Mouse (Mus musculus): Measurements from ENCODE around the gene 1700056E22Rik. TPM values are rescaled to one million over a fixed set of nuclear protein-coding genes. Genes with fewer than 3 reads are reported as not detected.

The 1700056E22Rik gene
- total RNA-seq, 4 experiments from 2014 or later, result 0.37 to 0.39 TPM; not detected in 2

- no peak for DNase-seq (ENCODE audit: low spot score in 2 of 2)
Measured at GRCm38 (mm10) chr1:184051824-184052223, 17.7 kb upstream of the 1700056E22Rik start.

DNA sequence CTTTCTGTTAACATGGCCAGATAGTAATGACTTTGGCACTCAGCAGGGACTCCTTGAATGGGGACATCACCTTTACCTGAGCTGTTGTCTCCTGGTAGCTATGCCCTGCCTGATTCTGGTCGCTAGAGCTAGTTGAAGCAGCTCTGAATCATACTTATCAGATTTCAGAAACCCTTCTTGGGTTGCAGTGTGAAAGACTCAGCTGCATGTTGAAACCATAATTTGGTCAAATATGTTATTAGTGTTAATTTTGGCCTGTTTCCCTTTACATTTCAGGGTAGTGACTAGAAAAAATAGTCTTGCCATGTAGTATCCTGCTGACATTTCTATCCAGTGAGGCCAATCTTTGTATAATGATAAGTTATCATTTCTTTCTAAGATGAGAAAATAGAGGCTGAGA is 17.2 kb upstream of the 1700056E22Rik start:
- DNase-seq (ENCODE audit: low spot score in 2 of 2), result no peak

GRCm38 (mm10) chr1:184048675-184049418 is 14.7 kb upstream of the 1700056E22Rik start:
- no peak for DNase-seq (ENCODE audit: low spot score in 2 of 2)

DNA sequence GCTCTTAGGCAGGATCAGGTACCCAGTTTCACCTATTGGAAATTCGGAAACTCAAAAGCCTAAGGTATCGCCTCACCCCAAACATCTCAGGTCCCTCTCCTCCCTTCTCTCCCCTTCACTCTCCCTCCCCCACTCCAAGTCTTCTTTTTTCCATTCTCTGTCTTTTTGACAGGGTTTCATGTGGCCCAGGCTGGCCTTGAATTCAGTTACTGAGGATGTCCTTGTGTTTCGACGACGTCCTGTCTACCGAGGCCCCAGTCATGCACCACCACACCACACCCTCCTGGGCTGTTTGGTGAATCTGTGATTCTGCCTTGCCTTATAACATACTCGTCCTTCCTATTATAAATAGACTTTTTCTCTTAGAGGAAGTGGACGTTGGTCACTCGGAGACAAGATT is 13.7 kb upstream of the 1700056E22Rik start:
- no peak for DNase-seq (ENCODE audit: low spot score in 2 of 2)

DNA sequence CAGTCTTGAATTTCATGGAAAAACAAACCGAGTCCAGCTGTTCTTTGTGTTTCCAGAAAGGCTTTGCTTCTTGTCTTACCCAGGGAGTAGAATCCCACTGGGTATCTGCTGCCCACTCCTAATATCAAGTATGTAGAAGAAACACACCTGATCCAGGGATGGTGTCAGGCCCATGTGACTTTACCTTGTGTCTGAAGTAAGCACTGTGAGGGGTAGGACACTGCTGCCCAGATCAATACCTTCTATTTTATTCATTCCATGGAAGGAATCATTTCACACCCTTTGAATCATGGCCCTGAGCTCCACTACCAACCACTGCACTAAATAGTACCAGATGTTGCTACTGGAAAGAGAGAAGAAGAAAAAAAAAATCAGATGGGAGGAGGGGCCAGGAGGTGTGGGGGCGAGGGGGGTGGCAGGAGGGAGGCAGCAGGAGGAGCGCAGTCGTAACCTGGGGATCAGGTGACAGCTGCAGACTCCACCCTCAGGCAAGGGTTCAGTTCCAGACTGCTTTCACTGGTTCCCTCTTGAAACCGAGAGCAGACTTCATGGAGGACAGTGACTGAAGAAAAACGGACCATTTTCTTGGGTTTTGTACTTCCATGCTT is 12.1 kb upstream of the 1700056E22Rik start:
- no peak for DNase-seq (ENCODE audit: low spot score in 2 of 2)

DNA sequence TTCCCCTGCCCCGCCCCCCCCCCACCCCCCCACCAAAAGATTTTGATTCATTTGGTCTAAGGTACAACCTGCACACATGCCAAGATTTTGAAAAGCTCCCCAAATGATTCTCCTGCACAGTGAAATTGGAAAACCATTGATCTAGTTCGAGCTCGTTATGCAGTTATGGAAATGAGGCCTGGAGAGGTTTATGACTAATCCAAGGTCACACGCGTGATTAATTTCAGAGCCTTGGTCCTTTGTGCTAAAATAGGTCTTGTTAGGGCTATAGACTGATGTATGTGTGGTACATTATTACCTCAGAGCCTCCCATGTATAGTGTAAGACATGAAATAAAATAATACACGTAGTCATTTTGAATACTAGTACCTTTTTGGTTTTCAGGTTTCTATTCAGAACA is 9.3 kb upstream of the 1700056E22Rik start:
- no peak for DNase-seq (ENCODE audit: low spot score in 2 of 2)

DNA sequence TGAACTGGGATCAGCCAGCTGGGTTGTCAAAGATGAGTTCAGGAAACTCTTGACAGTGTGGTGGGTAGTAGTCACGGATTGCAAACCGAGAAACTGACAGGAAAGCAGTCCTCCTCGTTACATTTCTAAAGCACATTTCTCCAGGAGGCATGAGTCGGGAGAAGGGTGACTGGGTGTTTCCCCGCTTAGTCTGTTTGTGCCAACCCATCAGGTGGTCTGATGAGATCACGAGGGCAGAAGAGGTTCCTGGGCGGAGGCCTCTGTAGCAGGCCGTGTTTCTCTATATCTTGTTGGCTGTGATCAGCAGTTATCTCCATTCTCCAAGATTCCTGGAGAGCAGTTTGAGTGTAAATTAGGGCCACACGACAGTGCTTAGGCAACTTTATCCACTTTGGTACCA is 8.6 kb upstream of the 1700056E22Rik start:
- no peak for DNase-seq (ENCODE audit: low spot score in 2 of 2)

DNA sequence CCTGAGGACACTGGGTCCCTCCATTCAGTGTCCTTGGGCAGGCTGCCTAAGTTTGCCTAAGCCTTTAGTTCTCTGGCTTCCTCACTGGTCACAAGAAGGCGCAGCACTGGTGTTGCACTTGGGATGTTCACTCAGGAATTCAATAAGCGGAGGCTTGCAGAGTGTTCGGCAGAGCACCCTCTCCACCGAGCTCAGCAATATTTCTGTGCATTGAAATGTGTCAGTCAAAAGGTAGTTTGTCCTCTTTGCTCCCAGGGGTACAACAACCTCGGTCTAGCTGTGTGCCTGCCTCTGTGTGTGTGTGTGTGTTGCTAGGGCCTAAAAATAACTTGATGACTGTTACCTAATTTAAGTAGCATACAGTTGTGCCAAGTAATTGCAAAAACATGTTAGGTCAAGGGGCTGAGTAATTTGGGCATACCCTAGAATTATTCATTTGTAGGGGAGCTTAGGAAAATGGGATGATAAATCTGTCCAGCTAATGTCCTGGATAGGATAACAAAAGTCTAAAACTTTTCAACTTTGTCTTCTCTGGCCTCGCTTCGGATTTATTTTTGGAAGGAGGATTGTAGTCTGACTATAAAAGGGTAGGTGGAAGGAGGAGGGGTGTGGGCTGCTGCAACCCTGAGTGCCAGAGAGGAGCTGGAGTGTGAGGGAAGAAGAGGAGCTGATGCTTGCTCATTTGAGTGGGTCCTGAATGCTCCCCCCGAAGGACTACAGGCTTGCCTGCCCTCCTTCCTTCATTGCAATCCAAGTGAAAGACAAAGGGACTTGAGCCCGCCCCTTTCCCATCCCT is 7.9 kb upstream of the 1700056E22Rik start:
- DNase-seq (ENCODE audit: low spot score in 2 of 2), result no peak

DNA sequence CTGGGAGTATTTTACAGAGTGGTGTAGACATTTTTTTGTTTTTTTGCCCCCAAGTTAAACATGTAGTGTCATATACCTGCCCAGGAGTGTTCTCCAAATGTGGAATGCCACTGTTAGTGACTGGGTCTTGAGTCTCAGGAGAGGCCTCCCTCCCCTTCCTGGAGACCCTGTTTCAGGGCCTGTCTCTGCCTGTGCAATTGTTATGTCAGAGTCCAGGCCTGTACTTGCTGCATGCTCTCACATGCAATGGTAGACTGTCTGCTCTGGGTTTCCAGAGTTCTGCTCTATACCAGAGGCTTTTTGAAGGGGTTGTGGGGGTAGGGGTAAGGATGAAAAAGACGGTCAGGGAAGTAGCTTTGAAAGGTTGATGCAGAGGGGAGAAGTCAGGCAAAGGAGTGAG is 6.8 kb upstream of the 1700056E22Rik start:
- no peak for DNase-seq (ENCODE audit: low spot score in 2 of 2)

GRCm38 (mm10) chr1:184040181-184040580 is 6.1 kb upstream of the 1700056E22Rik start:
- DNase-seq (ENCODE audit: low spot score in 2 of 2), result no peak

DNA sequence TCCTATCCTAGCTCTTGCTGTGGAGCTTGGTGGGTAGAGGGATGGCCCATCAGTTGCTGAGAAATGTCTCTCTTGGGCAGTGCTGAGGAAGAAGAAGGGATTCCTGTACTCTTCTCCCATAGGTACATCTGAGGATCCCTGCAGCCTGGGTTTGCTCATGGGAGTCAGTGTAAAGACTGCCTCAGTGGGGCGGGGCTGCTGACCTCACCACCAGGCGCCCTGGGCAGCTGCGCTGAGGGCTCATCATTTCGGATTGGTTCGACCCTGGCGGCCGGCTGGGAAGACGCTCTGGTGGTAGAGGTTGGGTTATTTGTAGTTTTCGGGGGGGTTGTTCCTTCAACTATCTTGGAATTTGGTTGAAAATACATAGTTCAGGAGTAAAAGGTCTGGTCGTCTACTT is 5.2 kb upstream of the 1700056E22Rik start:
- DNase-seq (ENCODE audit: low spot score in 2 of 2), result no peak

DNA sequence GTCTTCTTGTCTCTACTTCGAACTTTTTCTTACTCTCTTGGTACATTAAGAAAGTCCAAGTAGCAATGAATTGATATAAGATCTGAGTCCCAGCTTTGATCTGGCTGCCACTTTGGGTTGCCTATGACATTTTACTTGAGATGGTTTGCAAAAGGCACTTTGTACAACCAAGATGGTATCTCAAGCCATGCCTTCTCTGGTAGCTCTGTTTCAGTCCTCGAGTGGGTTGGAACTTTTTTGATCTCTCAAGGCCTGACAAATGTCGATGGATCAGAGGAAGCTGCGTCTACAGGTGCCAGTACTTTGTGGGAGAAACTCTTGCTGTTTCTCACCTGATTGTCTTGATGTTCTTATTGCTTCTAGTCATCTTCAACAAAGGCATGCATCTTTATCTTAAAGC is 3.7 kb upstream of the 1700056E22Rik start:
- DNase-seq (ENCODE audit: low spot score in 2 of 2), result no peak

- no peak for DNase-seq (ENCODE audit: low spot score in 2 of 2)
Measured at GRCm38 (mm10) chr1:184035346-184035903, 1.3 kb upstream of the 1700056E22Rik start.

DNA sequence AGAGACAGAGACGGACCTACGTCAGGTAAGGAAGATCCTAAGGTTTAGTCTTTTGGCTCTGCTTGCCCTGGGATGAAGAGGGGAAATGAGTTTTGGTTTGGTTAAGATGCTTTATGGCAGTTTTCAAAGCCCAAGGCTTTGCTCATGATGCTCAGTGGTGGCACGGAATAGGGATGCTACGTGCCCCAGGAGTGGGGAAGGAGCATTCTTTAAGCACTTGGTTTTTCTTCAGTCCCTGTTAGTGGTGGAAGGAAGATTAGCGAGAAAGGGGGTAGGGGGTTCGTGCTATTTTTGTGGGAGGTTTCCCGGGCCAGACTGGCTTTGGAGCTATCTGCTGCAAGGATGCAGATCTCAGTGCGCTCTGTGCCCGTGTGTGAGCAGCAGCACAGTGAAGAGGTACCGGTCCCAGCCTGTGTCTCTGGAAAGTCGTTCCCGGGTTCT is 660 bp upstream of the 1700056E22Rik start:
- peak in 1 of 2 experiments; percentile 21 for DNase-seq (ENCODE audit: low spot score in 2 of 2)

DNA sequence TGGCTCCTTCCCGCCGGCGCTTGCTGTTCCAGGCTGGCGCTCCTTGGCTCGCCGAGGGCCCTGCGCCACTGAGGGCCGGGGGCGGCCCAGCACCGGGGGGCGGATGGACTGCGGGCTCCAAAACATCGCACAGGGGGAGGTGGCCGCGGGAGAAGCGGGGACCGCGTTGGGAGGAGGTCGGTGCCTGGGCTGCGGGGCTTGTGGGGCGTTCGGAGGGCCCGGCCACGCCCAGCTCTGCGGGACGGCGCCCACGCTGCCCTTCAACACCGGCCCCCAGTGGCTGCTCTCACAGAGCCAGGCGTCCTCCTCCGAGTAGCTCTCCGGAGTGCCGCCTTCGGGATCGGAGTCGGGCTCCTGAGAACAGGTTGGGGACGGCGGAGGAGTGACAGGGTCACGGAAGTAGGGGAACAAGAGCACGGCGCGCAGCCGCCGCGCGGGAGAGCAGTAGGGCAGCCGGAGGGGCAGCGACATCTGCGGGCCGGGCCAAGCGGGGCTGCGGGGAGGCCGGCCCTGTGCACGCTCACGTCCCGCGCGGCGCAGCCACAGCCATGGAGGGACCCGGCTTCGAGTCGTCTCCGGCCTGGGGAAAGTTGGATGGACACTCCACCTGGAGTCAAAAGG is 601 bp downstream of the 1700056E22Rik start:
- peak; percentile 30 to 45 for DNase-seq (ENCODE audit: low spot score in 2 of 2)

- DNase-seq (ENCODE audit: low spot score in 2 of 2), result no peak
Measured at GRCm38 (mm10) chr1:184032682-184033389, 1.3 kb downstream of the 1700056E22Rik start.

- no peak for DNase-seq (ENCODE audit: low spot score in 2 of 2)
Measured at GRCm38 (mm10) chr1:184030070-184030802, 3.9 kb downstream of the 1700056E22Rik start.

- DNase-seq (ENCODE audit: low spot score in 2 of 2), result no peak
Measured at GRCm38 (mm10) chr1:184027039-184027438, 7.1 kb downstream of the 1700056E22Rik start.

DNA sequence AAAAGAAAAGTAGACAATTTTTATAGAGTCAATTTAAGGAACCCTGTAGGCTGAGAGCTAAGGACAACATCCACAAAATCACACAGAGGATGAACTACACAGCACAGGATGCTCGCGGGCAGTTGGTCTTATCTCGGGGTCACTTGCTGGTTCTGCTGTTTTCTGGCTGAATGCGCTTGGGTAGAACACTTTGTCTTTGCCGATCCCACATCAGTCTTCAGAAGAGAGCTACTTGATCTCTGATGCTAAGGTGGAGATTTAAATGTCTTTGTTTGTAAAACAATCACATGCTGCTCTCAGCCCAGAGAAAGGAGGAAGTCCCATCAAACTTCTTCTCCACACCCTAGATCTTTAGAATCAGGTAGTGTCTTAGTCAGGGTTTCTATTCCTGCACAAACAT is 9.0 kb downstream of the 1700056E22Rik start:
- no peak for DNase-seq (ENCODE audit: low spot score in 2 of 2)

- no peak for DNase-seq (ENCODE audit: low spot score in 2 of 2)
Measured at GRCm38 (mm10) chr1:184024631-184025030, 9.5 kb downstream of the 1700056E22Rik start.
